Mouse (Mus musculus) CD8-positive naive resting alpha-beta T cell, adult 2 months (primary cell): ENCODE measurements around the gene Elmo1.

Experiments
- DNase-seq, 2 experiments: peaks; one replicate each; pipeline ENCODE4 v3.0.0; 2022; ENCODE audit warnings: low read depth in 2 of 2, low spot score in 2 of 2

Elmo1 gene

GRCm38 (mm10) chr13:20094916-20095700, 4.7 kb downstream of the Elmo1 start:
- DNase-seq: no peak

- no peak for DNase-seq
These were observed 6.7 kb downstream of the Elmo1 start for GRCm38 (mm10) chr13:20097006-20097617.

GRCm38 (mm10) chr13:20097934-20098593, 7.7 kb downstream of the Elmo1 start:
- no peak for DNase-seq

GRCm38 (mm10) chr13:20098594-20098965, 8.2 kb downstream of the Elmo1 start:
- no peak for DNase-seq

GRCm38 (mm10) chr13:20099546-20099945, 9.2 kb downstream of the Elmo1 start:
- no peak for DNase-seq

DNA sequence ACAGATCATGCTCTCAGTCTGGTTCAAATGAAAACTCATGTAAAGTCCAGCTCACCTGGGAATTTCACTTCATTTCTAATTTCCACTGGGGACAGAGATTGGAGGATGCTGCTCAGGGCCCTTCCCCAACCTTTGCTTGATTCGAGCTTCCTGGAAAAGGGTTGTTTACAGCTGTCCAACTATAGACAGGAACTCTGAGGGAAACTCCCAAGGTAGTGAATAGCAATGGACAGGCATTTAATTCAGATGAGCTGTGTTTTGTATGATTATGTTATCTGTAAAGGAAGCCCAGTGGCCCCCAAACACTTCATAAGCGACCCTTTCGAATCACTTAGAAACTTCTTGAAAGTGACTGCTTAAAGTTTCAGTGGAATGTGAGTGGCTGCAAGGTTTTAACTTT, 10.0 kb downstream of the Elmo1 start:
- DNase-seq: no peak

GRCm38 (mm10) chr13:20101691-20102090, 11.3 kb downstream of the Elmo1 start:
- no peak for DNase-seq

DNA sequence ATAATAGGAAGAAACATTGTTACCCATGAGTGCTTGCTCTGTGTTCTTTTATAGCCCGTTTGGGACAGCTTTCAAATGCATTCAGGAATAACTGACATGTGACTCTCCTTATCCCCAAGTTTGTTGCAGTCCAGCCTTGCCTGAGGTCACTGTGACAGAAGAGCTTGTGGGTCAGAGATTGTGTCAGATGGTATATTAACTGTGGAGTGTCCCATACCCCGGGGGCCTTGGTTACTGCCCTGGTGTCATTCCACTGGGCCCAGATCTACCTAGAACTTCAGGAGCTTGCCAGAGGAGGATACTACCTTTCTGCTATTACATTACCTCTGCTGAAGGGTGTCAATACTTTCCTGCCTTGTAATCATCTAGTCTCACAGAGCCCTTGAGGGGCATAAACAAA, 14.4 kb downstream of the Elmo1 start:
- no peak for DNase-seq

GRCm38 (mm10) chr13:20105996-20106395, 15.6 kb downstream of the Elmo1 start:
- DNase-seq: no peak

DNA sequence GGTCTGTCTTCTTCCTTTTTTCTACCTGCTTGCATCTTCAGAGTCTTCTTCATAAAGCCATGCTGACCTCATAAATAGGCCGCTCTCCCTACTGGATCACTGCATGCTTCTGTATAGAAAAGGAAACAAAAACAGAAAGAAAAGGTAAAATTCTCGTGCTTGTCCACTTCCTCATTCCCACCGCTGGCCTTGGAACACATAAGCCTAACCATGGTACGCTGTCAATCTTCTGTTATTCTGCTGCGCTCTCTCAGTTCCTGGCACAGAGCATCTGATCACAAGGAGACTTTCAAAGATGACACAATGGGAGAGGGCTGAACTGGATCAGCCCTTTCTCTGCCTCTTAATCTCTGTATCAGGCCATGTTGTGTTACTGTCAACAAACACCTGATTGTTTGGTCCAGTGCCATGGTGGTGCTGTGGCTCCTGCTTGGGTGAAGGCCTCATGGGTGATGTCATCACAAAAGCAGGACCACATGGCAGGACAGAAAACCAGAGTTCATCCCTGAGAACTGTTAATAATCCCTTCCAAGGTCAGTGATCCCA, 17.6 kb downstream of the Elmo1 start:
- no peak for DNase-seq

DNA sequence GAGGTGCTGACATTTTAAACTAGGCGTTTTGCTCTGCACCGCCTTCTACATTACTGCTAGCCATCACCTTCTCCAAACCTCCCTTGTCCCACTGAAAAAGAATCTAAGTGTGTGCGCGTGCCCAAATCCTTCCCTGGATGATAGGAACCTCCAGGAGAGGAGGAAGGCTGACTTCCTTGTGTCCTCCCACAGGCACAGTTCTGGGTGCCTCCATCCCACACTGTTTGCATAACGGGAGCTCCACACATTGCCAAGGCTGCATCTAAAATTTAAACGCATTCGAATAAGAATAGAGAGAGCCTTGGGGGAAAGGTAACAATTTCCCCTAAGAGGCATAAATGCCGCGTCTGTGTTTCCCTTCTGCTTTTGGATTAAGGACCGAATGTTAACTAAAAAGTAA, 18.6 kb downstream of the Elmo1 start:
- DNase-seq: no peak

DNA sequence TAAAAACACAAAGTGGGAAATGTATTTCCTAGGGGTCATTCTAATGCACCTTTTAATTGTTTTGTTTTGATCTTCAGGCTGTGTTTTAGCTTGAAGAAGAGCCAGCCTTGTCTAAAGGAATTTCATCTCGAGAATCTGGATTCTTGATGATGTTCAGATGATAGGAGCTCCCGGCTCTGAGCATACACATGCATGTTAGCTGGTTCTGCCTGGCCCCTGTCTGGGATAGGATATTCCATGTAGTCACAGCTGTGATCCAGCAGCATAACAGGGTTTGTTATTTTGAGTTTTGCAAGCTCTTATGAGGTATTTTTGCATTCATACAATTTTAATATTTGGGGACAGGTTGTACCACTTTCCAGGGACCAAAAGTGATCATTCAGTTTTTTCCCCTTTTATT, 19.1 kb downstream of the Elmo1 start:
- no peak for DNase-seq

- no peak for DNase-seq
These were observed 19.7 kb downstream of the Elmo1 start for GRCm38 (mm10) chr13:20109987-20110680.

DNA sequence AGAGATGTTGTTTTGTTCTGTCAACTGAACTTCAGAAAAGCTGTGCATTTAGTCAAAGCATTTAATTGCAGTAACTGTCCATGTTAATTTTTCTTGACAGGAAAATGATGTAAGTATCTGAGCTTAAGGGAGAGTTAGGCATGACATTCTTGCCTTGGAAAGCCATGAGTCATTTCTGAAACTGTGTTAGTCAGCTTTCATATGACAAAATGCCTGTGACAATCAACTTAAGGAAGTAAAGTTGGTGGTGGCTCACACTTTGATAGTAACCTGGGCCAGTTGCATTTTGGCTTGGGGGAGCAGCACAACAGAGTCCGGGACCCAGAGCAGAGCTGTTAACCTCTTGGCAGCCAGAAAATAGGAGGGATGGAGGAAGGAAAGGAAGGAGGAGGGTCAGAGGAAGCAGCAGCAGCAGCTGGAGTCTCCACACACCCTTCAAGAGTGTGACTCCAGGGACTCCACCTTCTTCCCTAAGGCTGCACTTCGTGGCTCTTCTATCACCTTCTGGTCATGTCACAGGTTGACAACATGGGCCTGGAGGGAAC, 20.9 kb downstream of the Elmo1 start:
- no peak for DNase-seq

DNA sequence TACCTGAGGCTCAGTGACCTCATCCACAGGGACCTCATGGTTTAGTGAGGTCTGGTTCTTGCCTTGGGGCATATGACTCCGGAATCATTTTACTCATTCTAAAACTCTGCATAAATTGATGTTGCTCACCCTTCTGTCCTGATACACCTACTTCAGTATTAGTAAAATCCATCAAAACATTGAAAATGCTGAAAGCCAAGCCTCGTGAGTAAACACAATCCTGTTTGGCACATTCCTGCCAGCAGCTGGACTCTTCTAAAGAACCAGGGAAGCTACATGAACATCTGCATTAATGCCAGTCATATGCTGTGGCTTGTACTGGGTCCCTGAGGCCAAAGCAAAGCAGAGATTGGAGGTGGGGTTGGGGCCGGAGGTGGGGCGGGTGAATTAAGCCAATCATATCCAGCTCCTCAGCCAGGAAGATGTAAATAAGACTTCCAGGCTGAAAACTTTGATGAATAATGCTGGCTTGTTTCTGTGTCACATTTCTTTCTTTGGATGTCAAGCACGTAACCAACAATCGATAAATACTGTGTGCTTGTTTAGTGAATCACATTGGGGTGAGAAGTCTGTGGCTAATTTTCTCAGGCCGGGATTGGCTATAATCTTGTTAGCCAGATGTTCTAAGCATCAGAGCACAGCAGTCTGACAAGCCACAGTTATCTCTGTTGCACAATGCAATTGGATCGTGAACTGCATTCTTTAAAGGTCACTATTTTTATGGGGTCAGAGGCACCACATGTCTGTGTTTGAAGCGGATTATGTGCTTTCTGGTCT, 24.9 kb downstream of the Elmo1 start:
- DNase-seq: no peak

- no peak for DNase-seq
These were observed 25.6 kb downstream of the Elmo1 start for GRCm38 (mm10) chr13:20116019-20116418.

GRCm38 (mm10) chr13:20116868-20117510, 26.6 kb downstream of the Elmo1 start:
- no peak for DNase-seq

- no peak for DNase-seq
These were observed 27.3 kb downstream of the Elmo1 start for GRCm38 (mm10) chr13:20117691-20118090.

GRCm38 (mm10) chr13:20118909-20119308, 28.5 kb downstream of the Elmo1 start:
- DNase-seq: no peak

DNA sequence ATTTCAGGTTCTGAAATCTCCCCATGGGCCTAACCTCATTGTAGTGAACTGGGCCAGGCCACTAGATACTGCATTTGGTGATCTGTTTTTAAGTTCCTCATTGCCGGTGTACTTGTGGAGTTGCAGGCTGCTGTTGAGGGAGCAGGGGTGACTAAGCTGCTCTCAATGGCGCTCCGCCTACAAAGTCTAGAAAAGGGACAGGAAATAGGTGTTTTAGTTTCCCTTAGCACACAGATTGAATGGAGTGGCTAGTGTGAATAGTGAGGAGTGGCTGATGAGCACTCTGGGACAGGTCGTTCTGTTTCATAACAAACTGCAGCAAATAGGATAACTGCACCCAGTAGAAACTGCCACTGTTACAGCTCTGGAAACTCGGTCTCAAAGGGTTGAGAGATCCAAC, 30.3 kb downstream of the Elmo1 start:
- peak; percentile 11 to 19 for DNase-seq
